Mouse (Mus musculus): ENCODE results near the gene Dhrs3.

Gene Dhrs3

DNA sequence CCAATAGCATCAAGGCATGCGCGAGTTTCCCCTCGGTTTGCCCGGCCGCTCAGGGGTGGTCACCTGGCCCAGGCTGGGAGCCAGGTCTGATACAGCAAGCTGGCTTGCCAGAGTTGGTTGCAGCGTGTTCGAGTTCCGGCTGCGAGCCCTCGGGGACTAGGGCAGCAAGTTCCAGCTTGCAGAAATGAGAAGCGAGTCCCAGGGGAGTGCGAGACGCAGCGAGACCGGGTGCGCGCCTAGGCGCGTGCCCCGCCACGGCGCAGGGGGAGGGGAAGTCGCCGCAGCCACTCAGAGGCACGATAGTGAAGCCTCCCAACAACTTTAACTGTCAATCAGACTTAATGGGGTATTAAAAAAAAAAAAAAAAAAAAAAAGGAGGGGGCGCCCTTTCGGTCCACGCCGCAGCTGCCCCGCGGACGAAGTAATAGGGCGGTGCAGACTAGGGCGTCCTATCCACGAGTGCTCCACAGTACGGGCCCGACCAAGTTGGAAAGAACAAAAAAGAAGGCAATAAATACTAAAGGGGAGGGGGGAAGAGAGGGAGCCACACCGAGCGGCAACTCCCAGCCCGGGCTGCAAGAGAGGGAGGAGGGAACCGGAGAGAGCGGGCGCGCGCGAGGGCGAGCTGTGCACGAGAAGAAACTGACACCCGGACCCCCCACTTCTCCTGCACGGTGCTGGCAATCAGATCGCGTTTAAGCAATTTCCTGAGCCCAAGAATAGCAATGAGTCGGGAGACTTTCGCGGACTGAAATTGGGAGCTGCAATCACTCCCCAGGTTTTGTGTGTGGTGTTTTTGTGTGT lies at the start of gene Dhrs3:
Dhrs3 (plus strand) TSS at position 695 of the 804 bp plus-strand sequence.
- DNase-seq (ENCODE audit: low spot score), result peak; percentile 92

DNA sequence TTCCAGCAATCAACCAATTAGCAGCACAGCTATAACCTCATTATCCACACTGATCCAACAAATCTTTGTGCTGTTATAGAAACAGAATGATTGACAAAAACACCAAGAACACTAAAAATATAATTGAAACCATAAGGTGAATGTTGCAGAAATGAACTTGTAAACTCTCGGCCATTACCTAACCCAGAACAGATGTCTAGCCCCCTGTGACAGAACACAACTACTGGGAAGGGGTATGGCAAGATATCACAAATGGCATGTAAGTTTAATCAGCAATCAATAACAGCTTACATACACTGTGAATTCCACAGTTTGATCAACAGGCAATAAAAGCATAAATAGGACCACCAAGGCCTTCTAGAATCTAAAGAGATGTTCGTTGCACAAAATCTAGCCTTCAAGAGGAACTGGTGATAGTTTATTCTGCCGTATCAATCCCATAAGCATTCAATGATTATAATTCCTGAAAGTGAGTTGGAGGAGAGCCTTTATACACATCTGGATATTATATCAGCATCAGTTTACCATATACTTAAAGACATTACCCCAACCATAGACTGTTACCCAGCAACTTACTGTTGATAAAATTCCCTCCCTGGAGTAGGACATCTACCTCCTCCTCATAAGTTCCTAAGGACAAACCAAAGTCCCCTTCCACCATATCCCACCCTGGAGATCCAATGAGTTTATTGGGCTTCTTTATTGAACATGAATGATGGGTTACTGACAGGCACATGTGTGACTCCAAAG lies 30.7 kb upstream of the Dhrs3 start:
- no peak for DNase-seq (ENCODE audit: low spot score)

DNA sequence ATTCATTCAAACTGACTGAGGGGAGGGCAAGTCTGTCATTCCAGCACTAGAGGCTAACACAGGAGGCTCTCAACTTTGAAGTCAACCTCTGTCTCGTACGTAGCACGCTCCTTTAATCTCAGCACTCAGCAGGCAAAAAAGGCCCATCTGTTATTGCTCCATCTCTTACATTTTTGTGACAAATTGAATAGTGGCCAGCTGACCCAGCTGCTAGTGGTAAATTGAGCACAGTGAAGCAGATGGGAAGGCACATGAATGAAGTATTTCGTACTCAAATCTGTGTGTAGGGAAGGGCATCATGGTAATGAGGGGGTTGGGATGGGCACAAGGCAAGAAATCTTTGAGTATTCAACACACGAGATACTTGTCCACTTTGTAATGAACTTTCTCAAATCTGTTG lies 24.7 kb upstream of the Dhrs3 start:
- no peak for DNase-seq (ENCODE audit: low spot score)

DNA sequence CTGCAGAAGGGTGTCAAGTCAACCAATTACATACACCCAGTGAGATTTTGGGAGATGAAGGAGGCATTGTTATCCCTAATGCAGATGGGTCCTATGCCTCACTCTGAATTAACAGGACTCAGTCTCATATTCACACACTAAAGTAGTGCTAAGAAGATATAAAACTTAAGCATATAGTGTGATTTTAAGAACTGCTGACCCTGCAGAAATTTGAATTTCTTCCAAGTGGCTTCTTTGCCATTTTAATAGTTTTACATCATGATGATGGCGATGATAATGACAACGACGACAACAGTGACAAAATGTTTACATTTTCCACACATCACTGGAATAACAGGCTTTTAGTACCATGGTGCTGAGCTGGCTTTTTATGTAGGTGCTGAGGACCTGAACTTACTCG lies 24.0 kb upstream of the Dhrs3 start:
- no peak for DNase-seq (ENCODE audit: low spot score)

DNA sequence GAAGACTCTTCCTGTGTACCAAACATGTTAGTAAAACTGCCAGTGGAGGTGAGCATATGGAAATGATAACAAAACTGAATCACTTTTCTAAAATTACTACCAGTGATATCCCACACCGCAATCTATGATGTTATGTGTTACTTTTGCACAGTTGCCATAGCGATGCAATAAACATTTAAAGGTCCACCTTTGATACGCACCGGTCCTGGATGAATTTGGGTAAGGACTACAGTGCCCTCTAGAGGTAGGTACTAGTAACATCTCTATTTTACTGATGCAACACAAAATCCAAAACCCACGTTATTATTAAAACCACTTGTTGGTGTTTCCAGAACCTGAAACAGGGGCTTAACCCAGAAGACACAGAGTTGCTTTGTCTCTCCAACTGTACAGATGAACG lies 19.7 kb upstream of the Dhrs3 start:
- no peak for DNase-seq (ENCODE audit: low spot score)

DNA sequence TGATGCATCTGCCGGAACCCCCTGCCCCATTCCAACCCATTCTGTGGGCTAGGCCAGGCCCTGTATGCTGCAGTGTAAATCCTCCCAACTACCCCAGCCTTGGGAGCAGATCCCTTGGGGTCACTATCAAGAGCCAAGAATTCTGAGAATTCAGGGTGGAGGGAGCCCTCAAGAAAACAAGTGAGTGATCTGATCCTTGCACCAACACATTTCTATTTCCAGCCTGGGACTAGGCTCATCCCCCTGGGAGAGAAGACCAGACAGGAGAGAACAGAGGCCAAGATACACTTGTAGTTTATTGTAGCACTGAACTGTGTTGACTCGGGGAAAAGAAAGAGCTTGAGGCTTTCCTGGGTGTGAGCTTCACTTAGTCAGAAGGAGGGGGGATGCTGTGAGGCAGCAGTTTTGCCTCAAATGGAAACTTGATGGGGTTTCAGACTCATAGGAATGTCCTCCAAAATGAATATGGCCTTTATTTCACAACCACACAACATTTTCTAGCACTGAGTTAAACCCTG lies 17.0 kb upstream of the Dhrs3 start:
- DNase-seq (ENCODE audit: low spot score), result no peak

DNA sequence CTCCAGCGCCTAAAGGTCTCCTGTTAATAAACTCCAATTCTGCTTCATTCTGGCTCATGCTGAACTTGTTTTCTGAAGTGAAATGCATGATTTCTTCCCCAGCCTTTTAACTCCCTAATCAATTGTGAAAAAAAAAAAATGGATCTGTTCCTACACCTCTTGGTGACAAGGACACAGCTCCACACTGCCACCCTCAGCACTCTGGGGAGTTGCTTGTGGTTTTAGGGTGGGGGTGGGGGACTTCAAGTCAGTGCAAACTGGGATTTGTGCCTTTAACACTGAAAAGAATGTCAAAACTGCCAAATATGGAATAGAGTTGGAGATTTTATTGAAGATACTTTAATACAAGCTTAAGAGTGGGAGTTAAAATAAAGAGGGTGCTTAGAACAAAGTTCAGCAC lies 13.1 kb upstream of the Dhrs3 start:
- DNase-seq (ENCODE audit: low spot score), result no peak

DNA sequence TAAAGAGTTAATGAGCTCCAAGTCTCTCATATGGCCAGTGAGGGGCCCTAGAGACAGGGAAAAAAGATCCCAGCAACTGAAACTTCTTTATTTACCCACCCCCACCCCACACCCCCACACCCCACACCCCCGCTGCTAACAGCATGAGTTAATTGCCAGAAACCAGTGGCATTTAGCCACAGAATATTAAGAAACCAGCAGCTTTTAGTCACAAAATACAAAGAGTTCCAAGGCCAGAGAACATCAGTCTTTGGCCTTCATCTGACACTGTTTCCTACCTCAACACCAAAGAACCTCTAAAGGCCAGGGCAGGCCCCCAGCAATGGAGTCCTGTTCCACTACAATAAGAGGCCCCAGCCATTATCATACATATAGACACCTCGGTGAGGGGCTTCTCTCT lies 11.3 kb upstream of the Dhrs3 start:
- no peak for DNase-seq (ENCODE audit: low spot score)

DNA sequence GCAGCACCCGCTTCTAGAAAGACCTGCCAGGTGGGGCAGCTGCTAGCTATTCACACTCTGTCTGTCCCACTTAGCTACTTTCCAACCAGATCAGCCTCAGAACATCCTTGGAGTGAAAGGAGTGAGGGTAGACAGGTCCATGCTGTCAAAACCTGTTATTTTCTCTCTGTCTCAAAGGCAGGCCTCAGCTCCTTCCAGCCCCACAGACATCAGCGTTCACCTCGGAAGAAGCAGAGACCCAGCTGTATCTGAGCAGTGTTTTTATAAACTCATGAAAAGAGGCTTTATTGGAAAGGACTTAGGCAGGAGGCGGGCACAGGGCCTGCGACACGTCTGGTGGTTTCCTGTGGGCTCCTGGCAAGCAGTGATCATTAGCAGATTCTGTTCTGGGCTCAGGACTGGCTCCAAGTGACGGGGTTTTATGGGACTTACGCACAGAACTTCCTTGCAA lies 9.7 kb upstream of the Dhrs3 start:
- DNase-seq (ENCODE audit: low spot score), result peak; percentile 23

DNA sequence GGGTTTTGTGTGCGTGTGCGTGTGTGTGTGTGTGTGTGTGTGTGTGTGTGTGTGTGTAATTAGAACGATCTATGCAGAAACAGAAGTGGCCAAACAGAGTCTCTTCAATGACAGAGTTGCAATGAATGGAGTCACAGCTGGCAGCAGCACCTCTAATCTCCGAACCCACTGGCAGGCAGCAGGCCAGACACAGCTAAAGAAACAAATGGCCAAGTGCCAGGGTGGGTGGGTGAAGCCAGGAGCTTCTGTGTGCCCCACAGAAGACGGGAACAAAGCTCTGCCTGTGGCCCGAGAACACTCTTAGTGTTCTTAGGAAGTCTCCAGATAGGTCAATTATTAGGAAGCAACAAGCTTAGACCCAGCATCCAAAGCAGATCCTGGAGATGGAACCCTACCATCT lies 6.2 kb upstream of the Dhrs3 start:
- DNase-seq (ENCODE audit: low spot score), result no peak

DNA sequence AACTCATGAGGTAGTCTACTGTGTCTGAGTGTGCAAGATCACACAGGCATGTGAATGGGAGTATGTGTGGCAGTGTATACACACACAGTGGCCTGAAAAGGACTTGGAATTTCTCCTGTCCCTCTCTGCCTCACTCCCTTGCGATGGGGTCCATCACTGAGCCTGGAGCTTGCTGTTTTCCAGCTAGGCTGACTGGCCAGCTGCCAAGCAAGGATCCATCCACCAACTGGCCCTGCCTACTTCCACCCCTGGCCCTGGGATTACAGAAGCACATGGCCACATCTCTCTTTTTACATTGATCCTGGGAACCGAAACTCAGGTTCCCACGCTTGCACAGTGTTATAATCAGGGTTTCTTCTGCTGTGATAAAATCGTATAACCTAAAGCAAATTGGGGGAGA lies 3.9 kb upstream of the Dhrs3 start:
- DNase-seq (ENCODE audit: low spot score), result no peak

DNA sequence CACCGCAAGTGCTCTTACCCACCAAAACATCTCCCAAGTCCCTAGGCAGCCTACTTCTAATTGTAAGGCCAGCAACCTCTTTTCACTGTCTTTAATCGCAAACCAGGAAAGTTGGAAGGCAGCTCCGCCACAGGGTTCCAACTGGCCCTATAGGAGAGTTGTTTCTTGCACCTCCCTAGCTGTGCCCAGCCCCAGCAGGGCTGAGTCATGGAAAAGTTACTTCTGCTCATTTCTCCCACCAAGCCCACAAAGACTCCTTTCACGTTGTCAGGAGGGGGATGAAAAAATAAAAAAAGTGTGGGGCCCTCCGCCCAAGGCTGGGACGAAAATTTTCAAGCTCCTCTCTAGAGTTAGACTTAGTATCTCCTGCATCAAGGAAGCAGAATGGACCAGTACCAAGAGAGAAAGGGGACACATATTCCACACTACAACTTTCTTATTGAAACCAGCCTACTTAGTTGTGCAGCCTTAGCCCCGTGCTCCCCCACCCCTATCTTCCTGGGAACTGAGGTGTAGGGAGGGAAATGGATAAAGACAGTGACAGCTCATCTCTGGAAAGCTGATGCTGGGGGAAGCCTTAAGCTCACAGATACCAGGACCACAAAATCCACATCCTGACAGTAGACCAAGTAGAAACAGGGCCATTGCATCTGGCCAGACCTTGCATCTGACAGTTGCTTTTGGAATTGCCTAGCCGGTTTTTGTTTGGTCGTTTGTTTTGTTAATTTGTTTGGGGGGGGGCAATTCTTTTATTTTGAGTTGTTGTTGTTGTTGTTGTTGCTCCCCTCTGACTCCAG lies 2.9 kb upstream of the Dhrs3 start:
- no peak for DNase-seq (ENCODE audit: low spot score)

DNA sequence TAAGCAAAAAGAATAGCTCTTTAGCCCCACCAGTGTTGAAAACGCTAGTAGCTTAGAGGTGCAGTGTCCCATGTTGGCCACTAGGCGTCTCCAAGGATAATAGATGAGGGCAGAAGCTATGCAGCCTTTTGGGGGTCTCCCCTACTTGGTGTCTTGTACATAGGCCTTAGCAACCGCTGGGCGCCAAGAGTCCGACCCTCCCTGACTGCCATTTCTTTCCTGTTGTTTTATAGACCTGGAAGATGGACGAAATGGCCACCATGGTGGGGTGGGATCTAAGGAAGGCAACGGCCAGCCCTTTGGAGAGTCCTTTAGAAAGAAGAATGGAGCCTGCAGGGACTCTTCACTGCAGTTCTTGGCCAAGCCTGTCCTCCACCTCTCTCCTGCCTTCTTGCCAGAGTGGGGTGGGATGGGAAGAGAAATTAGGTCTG lies 1.9 kb upstream of the Dhrs3 start:
- DNase-seq (ENCODE audit: low spot score), result peak; percentile 60

DNA sequence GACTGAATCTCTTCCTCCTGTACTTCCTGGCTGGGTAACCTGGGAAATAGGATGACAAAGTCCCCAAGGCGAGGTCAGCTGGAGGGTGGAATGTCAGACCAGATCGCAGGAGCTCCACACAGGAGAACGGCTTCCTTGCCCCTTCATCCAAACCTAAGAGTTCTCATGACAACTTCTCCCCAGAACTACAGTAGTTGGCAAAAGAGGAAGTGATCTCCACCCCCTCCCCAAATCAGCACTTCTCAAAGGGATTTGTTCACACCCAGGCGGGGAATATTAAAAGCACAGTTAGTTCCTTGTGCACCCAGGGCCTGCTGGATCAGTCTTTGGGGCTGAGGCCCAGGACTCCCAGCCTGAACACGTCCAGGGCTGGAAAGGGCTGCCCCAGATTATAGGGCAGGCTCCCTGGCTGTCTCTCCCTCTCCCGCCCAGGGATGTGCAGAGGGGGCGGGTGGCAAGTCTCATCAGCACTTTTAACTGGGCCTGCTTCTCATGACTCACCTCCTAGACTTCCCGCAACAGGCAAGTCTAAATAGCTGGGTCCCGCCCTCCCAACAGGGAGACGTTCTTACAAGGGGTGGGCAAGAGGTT lies 1.4 kb upstream of the Dhrs3 start:
- peak; percentile 83 for DNase-seq (ENCODE audit: low spot score)

DNA sequence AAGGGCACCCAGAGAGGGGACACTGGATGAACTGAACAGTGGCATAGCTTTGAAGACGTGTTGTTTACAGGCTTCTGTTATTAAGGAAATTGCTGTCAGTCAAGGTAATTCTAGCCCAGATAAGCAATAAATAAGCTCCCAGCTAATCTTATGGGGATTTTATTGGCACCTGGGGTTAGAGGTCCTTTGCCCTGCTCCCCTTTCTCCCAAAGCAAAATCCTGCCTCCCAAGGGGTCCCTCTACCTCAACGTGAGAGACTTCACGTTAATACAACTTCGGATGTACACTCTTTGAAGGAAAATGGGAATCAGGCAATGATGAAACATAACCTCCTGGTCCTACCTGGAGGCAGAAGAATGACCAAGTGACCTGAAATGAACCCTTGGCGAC lies 889 bp upstream of the Dhrs3 start:
- no peak for DNase-seq (ENCODE audit: low spot score)

DNA sequence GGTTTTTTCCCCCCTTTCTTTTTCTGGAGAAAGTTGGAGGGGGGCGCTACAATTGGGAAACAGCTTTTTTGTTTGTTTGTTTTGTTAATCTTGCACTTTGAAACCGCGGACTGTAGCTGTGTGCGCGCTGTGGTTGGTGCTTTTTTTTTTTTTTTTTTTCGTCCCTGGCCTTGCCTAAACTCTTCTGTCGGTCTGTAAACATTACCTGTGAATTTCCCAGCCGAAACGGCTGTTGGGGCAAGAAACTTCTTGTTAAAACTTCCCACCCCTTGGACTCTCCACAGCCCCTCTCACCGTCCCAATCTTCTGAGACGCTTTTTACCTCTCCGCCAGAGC lies 278 bp downstream of the Dhrs3 start:
- no peak for DNase-seq (ENCODE audit: low spot score)

DNA sequence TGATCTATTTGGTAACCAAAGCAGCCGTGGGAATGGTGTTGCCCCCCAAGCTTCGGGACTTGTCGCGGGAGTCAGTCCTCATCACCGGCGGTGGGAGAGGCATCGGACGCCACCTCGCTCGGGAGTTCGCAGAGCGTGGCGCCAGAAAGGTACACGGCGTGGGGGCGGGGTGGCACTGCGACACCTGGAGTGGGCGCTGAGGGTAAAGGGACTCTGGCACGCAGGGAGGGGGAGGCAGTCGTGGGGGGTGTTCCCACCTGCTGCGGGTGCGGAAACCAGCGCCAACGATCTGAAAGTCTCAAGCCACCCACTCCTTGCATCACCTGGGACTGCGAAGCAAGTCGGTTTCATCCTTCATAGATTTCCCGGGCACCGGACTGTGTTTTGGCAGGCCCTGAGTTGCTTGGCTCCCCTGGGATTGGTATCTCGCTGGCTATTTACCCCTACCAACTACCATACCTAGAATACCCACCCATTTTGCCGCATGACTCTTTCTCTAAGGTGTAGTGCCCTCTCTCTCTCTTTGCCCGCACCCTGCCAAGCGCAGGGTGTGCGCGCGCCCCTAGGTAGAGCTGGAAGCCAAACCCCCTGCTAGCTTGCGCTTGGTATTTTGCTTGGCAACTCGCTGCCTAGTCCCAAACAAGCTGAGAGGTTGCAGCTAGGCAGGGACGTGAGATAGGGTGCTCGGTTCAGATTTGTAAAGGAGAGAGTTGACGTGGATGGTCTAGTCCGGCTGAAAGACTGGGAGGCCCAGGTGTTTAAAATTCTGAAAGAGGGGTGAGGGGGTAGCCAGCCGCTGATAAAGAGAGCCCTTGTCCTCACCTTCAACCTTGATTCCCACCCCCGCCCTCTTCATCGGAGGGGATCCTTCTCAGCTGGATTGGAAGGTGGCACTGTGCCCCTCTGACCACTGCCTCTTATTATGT lies 1.2 kb downstream of the Dhrs3 start:
- peak; percentile 71 for DNase-seq (ENCODE audit: low spot score)

DNA sequence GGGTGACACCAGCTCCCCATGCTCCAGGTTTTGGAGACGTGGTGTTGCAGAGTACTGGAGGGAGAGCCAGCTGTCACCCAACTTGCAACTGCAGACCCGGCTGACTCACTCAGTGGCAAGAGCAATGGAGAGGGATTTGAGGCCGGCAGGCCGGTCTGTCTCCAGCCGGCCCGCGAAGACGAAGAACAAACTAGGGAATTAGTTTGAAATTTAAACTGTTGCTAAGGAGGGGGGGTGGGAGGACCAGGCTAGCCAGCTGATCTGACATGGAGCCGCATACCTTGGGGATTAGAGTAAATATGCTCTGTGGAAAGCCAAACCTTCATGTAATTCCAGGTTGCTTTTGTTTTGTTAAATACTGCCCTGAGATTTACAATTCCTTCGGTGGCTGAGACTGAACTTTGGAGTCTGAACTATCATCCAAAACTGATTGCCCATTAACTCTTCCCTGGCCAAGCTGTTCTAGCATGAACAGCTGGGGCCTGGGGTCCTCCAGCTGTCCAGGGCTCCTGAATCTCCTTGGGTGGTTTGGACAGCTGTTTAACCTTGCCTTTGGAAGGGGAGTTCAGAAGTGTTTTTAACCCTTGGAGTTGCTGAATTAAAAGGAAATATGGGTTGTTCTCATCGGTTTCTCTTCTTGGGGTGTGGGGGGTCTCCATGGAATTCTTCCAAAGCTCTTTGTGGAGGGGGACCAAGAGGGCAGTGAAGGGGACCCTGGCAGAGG lies 2.0 kb downstream of the Dhrs3 start:
- DNase-seq (ENCODE audit: low spot score), result peak; percentile 56

DNA sequence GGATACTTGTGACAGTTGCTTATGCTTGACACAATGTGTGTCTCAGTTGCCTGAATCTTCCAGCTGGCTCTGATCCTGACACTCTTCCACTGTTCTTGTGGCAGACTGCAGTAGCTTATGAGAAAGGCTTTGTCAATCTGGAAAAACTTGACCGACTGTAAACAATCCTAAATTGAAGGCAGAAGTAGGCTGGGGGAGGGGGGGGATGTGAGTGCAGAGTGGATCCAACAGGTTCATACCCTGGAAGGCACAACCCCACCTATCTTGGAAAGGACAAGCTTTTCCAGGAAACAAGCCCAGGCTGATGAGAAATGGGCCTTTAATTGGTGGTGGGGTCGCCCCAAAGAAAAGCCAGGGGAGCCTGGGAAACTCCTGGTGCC lies 2.6 kb downstream of the Dhrs3 start:
- DNase-seq (ENCODE audit: low spot score), result peak; percentile 66

DNA sequence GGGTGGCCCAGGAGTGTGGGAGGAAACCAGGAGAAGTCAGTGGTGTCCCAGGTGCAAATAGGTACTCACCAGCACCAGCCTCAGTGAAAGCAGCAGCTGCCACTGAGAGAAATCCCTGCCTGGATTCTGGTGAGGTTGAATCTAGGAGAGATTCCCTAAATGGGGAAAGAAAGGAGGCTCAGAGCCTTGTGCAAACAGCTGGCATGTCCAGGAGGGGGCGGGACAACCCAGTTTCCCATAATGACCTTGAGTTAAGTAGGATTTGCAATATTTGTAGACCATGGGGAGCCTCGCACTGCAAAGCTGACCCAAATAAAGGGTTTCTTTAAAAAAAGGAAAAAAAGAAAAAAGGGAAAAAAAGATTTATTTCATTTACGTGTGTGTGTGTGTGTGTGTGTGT lies 3.7 kb downstream of the Dhrs3 start:
- peak; percentile 70 for DNase-seq (ENCODE audit: low spot score)

All from urinary bladder, postnatal 14 days (tissue).